Mouse (Mus musculus) liver, adult 2 months (tissue): ENCODE data around the gene Spint1. TPM values are rescaled to one million over a fixed set of nuclear protein-coding genes. Genes with fewer than 3 reads are reported as not detected.

Source experiments
- DNase-seq: peaks from one replicate; pipeline ENCODE4 v3.0.0-alpha.2; 2011; ENCODE audit warnings: low read depth, low spot score; ENCODE audit errors: extremely low read depth
- H3K27ac ChIP-seq: fragments of 200-500 bp; replicated peaks from 2 replicates; pipeline ENCODE4 v1.5.1; 2012; ENCODE audit warnings: low read depth, mild to moderate bottlenecking, control low read depth, inconsistent platforms, low read length; ENCODE audit not compliant: insufficient read depth
- H3K27me3 ChIP-seq: fragments of 200-500 bp; 2 replicates; pipeline ENCODE4 v1.6.1; 2012; ENCODE audit warnings: mild to moderate bottlenecking, moderate library complexity, low read length, inconsistent platforms; ENCODE audit not compliant: control insufficient read depth, insufficient read depth
- H3K36me3 ChIP-seq: fragments of 200-500 bp; 2 replicates; pipeline ENCODE4 v1.6.1; 2012; ENCODE audit warnings: low read length, inconsistent platforms; ENCODE audit not compliant: control insufficient read depth, insufficient read depth
- H3K4me1 ChIP-seq: fragments of 200-500 bp; 2 replicates; pipeline ENCODE4 v1.6.1; 2011; ENCODE audit warnings: low read length; ENCODE audit not compliant: control insufficient read depth, insufficient read depth
- H3K4me3 ChIP-seq: fragments of 200-500 bp; 2 replicates; pipeline ENCODE4 v1.5.1; 2011; ENCODE audit warnings: low read depth, mild to moderate bottlenecking, control low read depth, low read length, moderate library complexity; ENCODE audit not compliant: insufficient read depth
- H3K79me2 ChIP-seq: fragments of 200-500 bp; 2 replicates; pipeline ENCODE4 v1.6.1; 2012; ENCODE audit warnings: inconsistent platforms, mild to moderate bottlenecking, low read length, moderate library complexity; ENCODE audit not compliant: control insufficient read depth, insufficient read depth
- H3K9ac ChIP-seq: fragments of 200-500 bp; 2 replicates; pipeline ENCODE4 v1.6.1; 2012; ENCODE audit warnings: low read depth, mild to moderate bottlenecking, control low read depth, inconsistent platforms, low read length
- CTCF ChIP-seq: fragments of 200-500 bp; IDR thresholded peaks from 2 replicates; pipeline ENCODE4 v1.5.1; 2011; ENCODE audit warnings: low read depth, low read length, control low read depth
- POLR2A ChIP-seq: fragments of 200-500 bp; IDR thresholded peaks from 2 replicates; pipeline ENCODE4 v1.6.1; 2011; ENCODE audit warnings: low read length, control low read depth; ENCODE audit not compliant: insufficient read depth; ENCODE audit errors: extremely low read depth
- WGBS: fragments of 180-500 bp; shearing (Covaris S2); methylation state at CpG from one replicate; pipeline ENCODE4 v1.1.7; 2018; 5-methylcytosine and 5-hydroxymethylcytosine counted together
- polyA plus RNA-seq: library from polyadenylated mRNA; depleted of rRNA; stranded (reverse); fragments of >200 nt; gene quantifications from 2 replicates; pipeline ENCODE4 v1.2.3, GENCODE M21; 2012; rRNA removed
- total RNA-seq: library from RNA; depleted of rRNA; stranded (reverse); fragments of >200 nt; gene quantifications from 2 replicates; pipeline ENCODE4 v1.2.3, GENCODE M21; 2014; rRNA removed

Gene Spint1
- total and polyA plus RNA-seq, 2 experiments, result 0.23 to 0.28 TPM

DNA sequence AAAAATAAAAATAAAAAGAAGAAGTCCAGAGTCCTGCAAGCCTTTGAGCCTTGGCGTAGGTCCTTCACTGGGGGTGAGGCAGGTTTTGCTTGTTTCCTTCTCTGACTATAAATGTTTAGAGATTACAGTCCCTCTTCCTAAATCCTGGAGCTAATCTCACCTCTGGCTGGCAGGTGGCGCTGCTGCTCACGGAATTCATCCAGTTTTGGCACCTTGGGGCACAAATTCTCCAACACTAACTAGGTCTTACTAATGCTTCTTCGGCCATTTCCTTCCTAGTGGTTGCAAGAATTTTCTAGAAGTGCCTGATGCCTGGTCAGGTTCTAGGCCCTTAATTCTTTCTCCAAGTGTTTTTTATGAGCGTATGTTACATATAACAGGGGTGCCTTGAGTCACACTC, 61.2 kb downstream of the Spint1 start:
- WGBS, result 49% methylated on average over 5 of the region's 5 CpGs
- no peak overlapping the region for H3K4me3 ChIP-seq
- DNase-seq, result peak; percentile 29
- TF ChIP-seq POLR2A (no peak), CTCF (peak; percentile 86)
- peaks cover 5% of the 10 kb centered on the region for H3K79me2 ChIP-seq
- H3K9ac ChIP-seq, result no peak overlapping the region
- 0 out of 2 replicates have a peak overlapping the region, but pooled peaks have one; percentile 9 for H3K27ac ChIP-seq
- 0 out of 2 replicates have a peak, but pooled peaks cover 2% of the 10 kb centered on the region for H3K36me3 ChIP-seq
- H3K4me1 ChIP-seq, result no peaks in the 10 kb centered on the region
- H3K27me3 ChIP-seq, result no peaks in the 10 kb centered on the region

GRCm38 (mm10) chr2:119298839-119299238, 61.7 kb downstream of the Spint1 start:
- H3K4me1 ChIP-seq, result no peaks in the 10 kb centered on the region
- 0 out of 2 replicates have a peak, but pooled peaks cover 2% of the 10 kb centered on the region for H3K36me3 ChIP-seq
- no peak for TF ChIP-seq CTCF
- TF ChIP-seq POLR2A, result no peak
- no peak overlapping the region for H3K4me3 ChIP-seq
- H3K79me2 ChIP-seq, result peaks cover 5% of the 10 kb centered on the region
- no peaks in the 10 kb centered on the region for H3K27me3 ChIP-seq
- 0 out of 2 replicates have a peak overlapping the region, but pooled peaks have one; percentile 9 for H3K27ac ChIP-seq
- no peak for DNase-seq
- no peak overlapping the region for H3K9ac ChIP-seq
- 80% methylated on average over 2 of the region's 2 CpGs for WGBS

Other genes with a start within 250 kb of the Spint1 start
- 5.1 and 5.3 TPM in 2 replicates for gene Ccdc32, start 208.0 kb upstream of the Spint1 start, total RNA-seq
- gene Ccdc32, start 208.0 kb upstream of the Spint1 start, polyA plus RNA-seq, result 3.0 and 3.1 TPM in 2 replicates
- 2.3 and 3.8 TPM in 2 replicates for gene Rpusd2, start 202.6 kb upstream of the Spint1 start, total RNA-seq
- gene Rpusd2, start 202.6 kb upstream of the Spint1 start, polyA plus RNA-seq, result 2.9 and 3.0 TPM in 2 replicates
- gene Knl1, start 190.2 kb upstream of the Spint1 start, total RNA-seq, result 0.28 and 0.67 TPM in 2 replicates
- not detected in 2 replicates for gene Knl1, start 190.2 kb upstream of the Spint1 start, polyA plus RNA-seq
- gene Rad51, start 124.6 kb upstream of the Spint1 start, total RNA-seq, result 0.65 and 1.5 TPM in 2 replicates
- 0.37 and 0.51 TPM in 2 replicates for gene Rad51, start 124.6 kb upstream of the Spint1 start, polyA plus RNA-seq
- gene Rmdn3, start 80.3 kb upstream of the Spint1 start, total RNA-seq, result 47.7 and 63.6 TPM in 2 replicates
- 26.4 and 34.9 TPM in 2 replicates for gene Rmdn3, start 80.3 kb upstream of the Spint1 start, polyA plus RNA-seq
- 275 and 332 TPM in 2 replicates for gene Gchfr, start 69.6 kb upstream of the Spint1 start, total RNA-seq
- 597 and 710 TPM in 2 replicates for gene Gchfr, start 69.6 kb upstream of the Spint1 start, polyA plus RNA-seq
- gene Gm14137, start 62.9 kb upstream of the Spint1 start, total RNA-seq, result not detected in 2 replicates
- not detected in 2 replicates for gene Gm14137, start 62.9 kb upstream of the Spint1 start, polyA plus RNA-seq
- gene Zfyve19, start 28.7 kb upstream of the Spint1 start, total RNA-seq, result 15.9 and 20.5 TPM in 2 replicates
- gene Zfyve19, start 28.7 kb upstream of the Spint1 start, polyA plus RNA-seq, result 27.2 and 28.8 TPM in 2 replicates
- gene Dnajc17, start 28.6 kb upstream of the Spint1 start, total RNA-seq, result 1.8 and 3.6 TPM in 2 replicates
- gene Dnajc17, start 28.6 kb upstream of the Spint1 start, polyA plus RNA-seq, result 1.5 and 2.6 TPM in 2 replicates
- gene Ppp1r14d, start 7.5 kb upstream of the Spint1 start, total RNA-seq, result not detected in 2 replicates
- 0.11 TPM in 1 of 2 replicates, not detected in the other for gene Ppp1r14d, start 7.5 kb upstream of the Spint1 start, polyA plus RNA-seq
- gene Rhov, start 33.9 kb downstream of the Spint1 start, total RNA-seq, result not detected in 2 replicates
- not detected in 2 replicates for gene Rhov, start 33.9 kb downstream of the Spint1 start, polyA plus RNA-seq
- gene Vps18, start 51.4 kb downstream of the Spint1 start, total RNA-seq, result 4.4 and 7.5 TPM in 2 replicates
- gene Vps18, start 51.4 kb downstream of the Spint1 start, polyA plus RNA-seq, result 13.4 and 14.8 TPM in 2 replicates
- 3.0 and 5.2 TPM in 2 replicates for gene Dll4, start 88.4 kb downstream of the Spint1 start, total RNA-seq
- 3.1 and 4.1 TPM in 2 replicates for gene Dll4, start 88.4 kb downstream of the Spint1 start, polyA plus RNA-seq
- 3.2 and 5.5 TPM in 2 replicates for gene Chac1, start 113.9 kb downstream of the Spint1 start, total RNA-seq
- gene Chac1, start 113.9 kb downstream of the Spint1 start, polyA plus RNA-seq, result 4.1 and 6.1 TPM in 2 replicates
- 8.7 and 9.9 TPM in 2 replicates for gene Ino80, start 240.3 kb downstream of the Spint1 start, total RNA-seq
- gene Ino80, start 240.3 kb downstream of the Spint1 start, polyA plus RNA-seq, result 2.8 and 3.7 TPM in 2 replicates